Mouse (Mus musculus) 3134 (cell line): ENCODE results near the gene 1700067K01Rik.

Experiments used
- DNase-seq: peaks from one replicate; pipeline ENCODE4 v3.0.0-alpha.2; 2011; ENCODE audit warnings: low spot score; ENCODE audit not compliant: insufficient read length; ENCODE audit errors: extremely low read depth

The 1700067K01Rik gene

GRCm38 (mm10) chr8:84046505-84046904 lies 45.2 kb downstream of the 1700067K01Rik start:
- DNase-seq = no peak

- no peak for DNase-seq
Measured at GRCm38 (mm10) chr8:84048171-84048570, 46.9 kb downstream of the 1700067K01Rik start.

- DNase-seq = no peak
Measured at GRCm38 (mm10) chr8:84052746-84053145, 51.4 kb downstream of the 1700067K01Rik start.

- DNase-seq = no peak
Measured at GRCm38 (mm10) chr8:84053229-84053628, 51.9 kb downstream of the 1700067K01Rik start.
